Mouse (Mus musculus) macrophage (primary cell): ENCODE data around the gene Atf1. TPM values are rescaled to one million over a fixed set of nuclear protein-coding genes. Genes with fewer than 3 reads are reported as not detected.

Experiments
- H3K27ac ChIP-seq: fragments of 350-480 bp; formaldehyde crosslinking; 2 replicates; pipeline ENCODE4 v1.9.0; 2021
- H3K36me3 ChIP-seq: fragments of 350-480 bp; formaldehyde crosslinking; 2 replicates; pipeline ENCODE4 v1.9.0; 2021; ENCODE audit errors: inconsistent target
- H3K4me3 ChIP-seq: fragments of 350-480 bp; formaldehyde crosslinking; 2 replicates; pipeline ENCODE4 v1.9.0; 2021; ENCODE audit errors: inconsistent target
- H3K79me2 ChIP-seq: fragments of 350-480 bp; formaldehyde crosslinking; 2 replicates; pipeline ENCODE4 v1.9.0; 2021; ENCODE audit errors: inconsistent target
- whole genome bisulfite sequencing: methylation state at CpG from one replicate; pipeline ENCODE4 v1.1.7; 2026; ENCODE audit warnings: inconsistent platforms; ENCODE audit not compliant: missing documents; 5-methylcytosine and 5-hydroxymethylcytosine counted together
- polyA plus RNA-seq: library from polyadenylated mRNA; stranded (reverse); fragments of 250-400 nt; gene quantifications from 3 replicates; pipeline ENCODE4 v1.2.4, GENCODE M21; 2018; ENCODE audit warnings: inconsistent platforms

Gene Atf1
- polyA plus RNA-seq, 1 experiment from 2014 or later: 58.1 TPM

DNA sequence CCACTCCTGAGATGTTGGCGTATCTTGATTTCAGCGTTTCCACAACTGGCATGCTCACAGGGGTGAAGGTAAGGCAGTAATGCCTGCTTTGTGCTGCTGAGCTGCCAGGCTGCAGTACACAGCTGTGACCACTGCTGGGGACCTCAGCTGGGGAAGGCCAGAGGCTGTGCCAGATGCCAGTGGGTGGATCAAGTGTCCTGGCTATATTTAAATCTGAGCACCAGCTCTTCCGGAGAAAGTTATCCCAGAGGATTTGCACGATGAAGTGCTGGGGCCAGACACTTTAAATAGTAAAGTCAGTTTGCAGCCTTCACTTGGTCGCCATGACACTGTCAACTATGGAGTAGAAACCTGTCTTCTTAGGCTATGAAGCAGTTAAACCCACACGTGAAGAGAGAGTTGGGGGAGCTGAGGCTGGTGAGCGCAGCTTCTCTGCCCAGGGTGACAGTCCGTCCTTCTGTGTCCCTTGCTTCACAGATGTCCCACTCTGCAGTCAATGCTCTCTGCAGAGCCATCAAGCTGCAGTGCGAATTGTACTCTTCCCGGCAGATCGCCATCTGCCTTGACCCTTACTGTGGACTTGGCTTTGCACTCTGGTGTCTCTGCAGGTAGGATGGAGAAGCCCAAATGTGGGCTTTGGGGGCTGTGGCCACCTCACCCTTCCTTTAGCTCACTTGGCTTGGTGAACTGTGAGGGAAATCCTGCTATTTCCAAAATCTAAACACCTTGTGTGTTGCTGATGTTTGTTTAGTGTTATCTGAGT is 28.5 kb upstream of the Atf1 start:
- Histone ChIP-seq H3K36me3 (peaks cover 68% of the 10 kb centered on the region), H3K4me3 (no peak overlapping the region), H3K79me2 (no peaks in the 10 kb centered on the region), H3K27ac (no peak overlapping the region)
- WGBS: 98% methylated on average over 11 of the region's 11 CpGs

DNA sequence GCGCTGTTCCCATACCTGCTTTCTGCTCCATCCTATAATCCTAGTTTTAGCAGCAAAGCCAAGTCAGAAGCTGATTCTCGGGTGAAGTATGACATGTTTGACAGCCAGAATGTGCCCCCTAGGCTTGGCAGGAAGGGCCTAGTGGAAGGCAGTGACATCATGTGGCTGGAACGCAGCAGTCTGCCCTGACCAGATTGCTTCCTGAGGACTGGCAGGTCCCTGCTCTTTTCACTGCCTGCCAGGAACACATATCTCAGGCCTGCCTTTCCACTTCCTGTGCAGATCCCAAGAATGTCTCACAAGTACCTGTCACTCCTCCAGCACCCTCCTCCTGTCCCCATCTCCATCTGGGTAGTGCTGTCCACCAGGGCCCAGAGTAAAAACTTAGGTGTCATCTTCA is 27.8 kb upstream of the Atf1 start:
- WGBS: 100% methylated on average over 3 of the region's 3 CpGs
- H3K27ac ChIP-seq: no peak overlapping the region
- H3K79me2 ChIP-seq: no peaks in the 10 kb centered on the region
- no peak overlapping the region for H3K4me3 ChIP-seq
- H3K36me3 ChIP-seq: peaks cover 62% of the 10 kb centered on the region

DNA sequence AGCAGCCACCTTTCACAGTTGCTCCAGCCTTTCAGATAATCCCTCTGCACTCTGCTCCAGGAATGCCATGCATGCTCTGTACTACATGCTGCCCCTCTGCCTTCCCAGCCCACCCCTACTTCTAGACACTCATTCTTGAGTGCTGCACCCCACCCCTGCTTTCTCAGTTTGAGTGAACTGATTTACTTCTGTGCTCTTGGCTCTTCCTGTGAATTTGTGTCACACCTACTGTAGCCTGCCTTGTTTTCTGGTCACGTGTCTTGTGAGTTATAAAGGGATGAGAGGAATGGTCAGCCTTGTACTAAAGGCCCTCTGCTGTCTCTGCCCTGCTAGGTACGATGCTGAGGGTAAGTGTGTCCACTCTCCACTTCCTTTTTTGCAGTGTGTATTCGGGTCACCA is 25.8 kb upstream of the Atf1 start:
- Histone ChIP-seq H3K79me2 (no peaks in the 10 kb centered on the region), H3K36me3 (peaks cover 57% of the 10 kb centered on the region), H3K27ac (no peak overlapping the region), H3K4me3 (no peak overlapping the region)
- 75% methylated on average over 3 of the region's 3 CpGs for WGBS

DNA sequence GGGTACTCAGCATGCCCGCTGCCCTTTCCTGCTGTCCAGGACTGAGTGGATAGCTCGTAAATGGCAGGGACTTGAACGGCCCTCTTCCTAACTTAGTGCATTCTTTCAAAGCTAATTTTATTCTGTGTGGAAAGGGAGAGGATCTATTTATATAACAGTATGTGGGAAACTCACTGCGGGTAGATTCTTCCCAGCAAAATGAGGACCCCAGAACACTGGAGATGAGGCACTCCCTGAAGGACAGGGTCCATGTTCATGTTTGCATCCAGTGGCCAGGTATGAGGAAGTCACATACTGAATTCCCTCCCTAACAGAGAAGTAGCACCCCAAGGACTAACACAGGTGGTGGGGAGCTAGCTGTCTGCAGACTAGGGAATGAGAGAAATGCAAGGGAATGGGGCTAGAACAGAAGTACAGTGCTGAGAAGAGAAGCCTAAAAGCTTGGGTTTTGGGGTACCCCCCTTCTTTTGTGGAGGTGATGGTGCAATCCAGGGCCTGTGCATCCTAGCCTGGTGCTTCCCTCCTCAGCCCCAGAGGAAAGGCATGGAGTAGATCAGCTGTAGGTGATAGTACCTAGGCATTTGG is 25.1 kb upstream of the Atf1 start:
- 89% methylated on average over 4 of the region's 4 CpGs for WGBS
- no peak overlapping the region for H3K27ac ChIP-seq
- no peak overlapping the region for H3K4me3 ChIP-seq
- peaks cover 59% of the 10 kb centered on the region for H3K36me3 ChIP-seq
- no peaks in the 10 kb centered on the region for H3K79me2 ChIP-seq

DNA sequence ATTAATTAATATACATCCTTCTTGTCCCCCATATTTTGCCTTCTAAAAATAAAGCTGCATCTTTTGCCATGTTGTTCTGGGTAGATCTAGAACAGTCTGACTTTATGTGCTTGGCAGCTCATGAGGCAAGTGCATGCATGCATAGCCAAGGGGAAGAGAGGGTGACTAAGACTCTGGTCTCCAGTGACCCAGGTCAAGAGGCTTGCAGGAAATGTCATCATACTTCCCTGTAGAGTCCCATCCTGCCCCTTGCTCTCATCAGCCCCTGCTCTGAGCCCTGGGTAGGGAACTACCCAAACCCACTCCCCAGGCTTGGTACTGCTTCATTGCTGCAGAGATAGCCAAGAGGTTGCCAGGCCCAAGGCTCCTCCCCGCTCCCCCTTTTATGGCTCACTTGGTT is 23.0 kb upstream of the Atf1 start:
- Histone ChIP-seq H3K4me3 (no peak overlapping the region), H3K79me2 (no peaks in the 10 kb centered on the region)
- 45% methylated on average over 1 of the region's 1 CpGs for WGBS

DNA sequence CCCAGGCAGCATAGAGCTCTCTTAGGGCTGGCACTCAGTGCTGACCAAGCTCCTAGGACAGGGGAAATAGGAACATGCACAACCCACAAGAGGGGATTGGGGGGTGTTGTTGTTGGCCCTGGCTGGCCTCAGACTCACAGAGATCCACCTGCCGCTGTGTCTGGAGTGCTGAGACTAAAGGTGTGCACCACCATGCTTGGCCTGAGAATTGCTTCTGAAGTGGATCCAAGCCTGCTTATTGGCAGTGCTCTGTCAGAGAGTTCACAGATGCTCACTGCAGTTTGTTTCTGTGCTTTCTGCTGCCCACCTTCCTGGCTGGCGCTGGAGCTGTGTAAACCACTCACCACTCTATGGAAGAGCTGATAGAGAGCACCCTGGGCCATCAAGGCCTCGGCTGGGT is 17.6 kb upstream of the Atf1 start:
- peaks cover 77% of the 10 kb centered on the region for H3K36me3 ChIP-seq
- WGBS: 97% methylated on average over 3 of the region's 3 CpGs
- H3K79me2 ChIP-seq: no peaks in the 10 kb centered on the region
- no peak overlapping the region for H3K27ac ChIP-seq
- H3K4me3 ChIP-seq: no peak overlapping the region

More for the DNA sequence above, 23.0 kb upstream of the Atf1 start:
- peak overlapping the region; percentile 92 for H3K27ac ChIP-seq
- peaks cover 54% of the 10 kb centered on the region for H3K36me3 ChIP-seq

DNA sequence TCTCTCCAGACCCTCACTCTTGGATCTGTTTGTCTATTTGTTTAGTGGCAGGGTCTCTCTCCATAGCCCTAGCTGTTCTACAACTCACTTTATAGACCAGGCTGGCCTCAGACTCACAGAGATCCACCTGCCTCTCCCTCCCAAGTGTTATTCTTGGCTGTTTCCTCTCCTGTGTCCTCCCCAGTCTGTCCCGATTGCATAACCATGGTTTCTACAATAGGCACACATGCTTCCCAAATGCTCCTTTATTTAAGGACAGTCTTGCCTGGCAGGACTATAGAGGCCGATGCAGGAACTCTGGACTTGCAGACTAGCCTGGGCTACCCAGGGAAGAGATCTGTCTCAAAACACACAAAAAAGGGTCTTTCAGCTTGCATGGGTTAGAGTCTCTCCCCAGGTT is 14.3 kb upstream of the Atf1 start:
- WGBS: 85% methylated on average over 2 of the region's 2 CpGs
- Histone ChIP-seq H3K79me2 (no peaks in the 10 kb centered on the region), H3K4me3 (no peak overlapping the region), H3K27ac (no peak overlapping the region), H3K36me3 (peaks cover 54% of the 10 kb centered on the region)

DNA sequence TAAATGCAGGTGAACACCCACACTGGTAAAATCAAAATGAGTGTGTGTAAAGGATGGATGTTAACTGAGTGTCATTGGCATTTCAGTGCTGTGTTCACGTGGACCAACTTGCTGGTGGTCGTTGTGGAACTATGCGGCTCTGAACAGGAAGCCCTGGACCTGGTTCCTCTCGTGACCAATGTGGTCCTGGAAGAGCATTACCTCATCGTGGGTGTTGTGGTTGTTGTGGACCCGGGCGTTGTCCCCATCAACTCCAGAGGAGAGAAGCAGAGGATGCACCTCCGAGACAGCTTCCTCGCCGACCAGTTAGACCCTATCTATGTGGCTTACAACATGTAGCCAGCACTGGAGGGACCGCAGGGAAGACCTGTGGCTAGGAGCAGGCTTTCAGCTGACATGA is 12.5 kb upstream of the Atf1 start:
- no peak overlapping the region for H3K27ac ChIP-seq
- no peaks in the 10 kb centered on the region for H3K79me2 ChIP-seq
- 26% methylated on average over 11 of the region's 11 CpGs for WGBS
- H3K4me3 ChIP-seq: no peak overlapping the region
- H3K36me3 ChIP-seq: peaks cover 44% of the 10 kb centered on the region

DNA sequence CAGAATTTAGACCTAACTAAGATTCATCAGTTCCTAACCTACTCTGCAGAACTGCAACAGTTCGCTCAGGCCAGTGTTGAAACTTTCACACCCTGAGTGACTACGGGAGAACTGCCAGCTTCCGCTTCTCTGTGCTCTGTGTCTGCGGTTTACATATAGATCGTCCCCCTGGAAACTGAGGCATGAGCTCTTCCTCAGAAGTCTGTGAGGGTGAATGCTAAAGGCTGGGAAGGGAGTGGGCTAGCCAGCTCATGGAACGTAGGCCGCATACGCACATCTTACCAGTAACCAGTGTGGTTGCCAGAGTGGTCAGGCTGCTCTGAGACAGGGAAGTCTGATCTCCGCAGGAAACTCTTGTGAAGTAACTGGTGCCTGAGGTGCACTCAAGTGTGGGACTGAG is 11.4 kb upstream of the Atf1 start:
- H3K79me2 ChIP-seq: no peaks in the 10 kb centered on the region

DNA sequence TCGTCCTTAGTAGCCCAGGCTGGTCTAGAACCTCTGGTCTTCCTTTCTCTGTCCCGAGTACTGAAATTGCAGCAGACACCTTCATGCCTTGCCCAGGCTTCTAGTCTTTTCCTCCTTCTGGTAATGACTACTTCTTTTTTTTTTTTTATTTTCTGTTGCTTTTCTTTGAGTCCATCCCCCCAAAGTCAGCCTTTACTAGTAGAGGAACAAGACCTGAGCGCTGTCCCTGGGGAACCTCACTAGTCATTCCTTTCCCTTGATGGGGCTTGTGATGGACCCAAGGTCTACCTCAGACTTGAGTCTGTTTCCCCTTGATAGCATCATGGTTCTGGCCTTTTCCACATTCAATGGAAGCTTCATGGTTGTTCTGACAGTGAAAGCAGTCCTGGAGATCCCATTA is 9.6 kb upstream of the Atf1 start:
- no peak overlapping the region for H3K27ac ChIP-seq
- peaks cover 15% of the 10 kb centered on the region; the same call in 1 of the 2 replicates for H3K36me3 ChIP-seq
- 96% methylated on average over 3 of the region's 3 CpGs for WGBS
- H3K4me3 ChIP-seq: no peak overlapping the region
- no peaks in the 10 kb centered on the region for H3K79me2 ChIP-seq

More for the DNA sequence above, 11.4 kb upstream of the Atf1 start:
- peaks cover 34% of the 10 kb centered on the region; the same call in 1 of the 2 replicates for H3K36me3 ChIP-seq
- WGBS: 29% methylated on average over 9 of the region's 9 CpGs
- no peak overlapping the region for H3K4me3 ChIP-seq
- peak overlapping the region; percentile 34 for H3K27ac ChIP-seq

DNA sequence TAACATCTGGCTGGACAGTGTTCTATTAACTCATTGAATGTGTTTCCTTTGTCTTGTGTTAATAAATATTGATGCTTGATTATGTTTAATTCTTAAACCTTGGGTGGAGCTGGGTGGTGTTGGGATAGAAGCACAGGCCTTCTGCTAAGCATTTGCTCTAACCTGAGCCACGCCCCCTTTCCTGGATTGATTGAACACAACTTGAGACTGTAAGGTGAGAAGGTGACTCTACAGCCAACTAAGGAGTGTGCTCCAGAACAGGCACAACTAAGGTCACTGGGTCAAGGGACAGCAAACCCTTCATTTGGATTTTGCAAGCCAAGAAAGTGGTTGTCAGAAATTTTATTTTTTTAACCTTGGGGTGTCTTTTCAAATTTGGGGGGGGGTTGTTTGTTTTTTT is 8.2 kb upstream of the Atf1 start:
- no peaks in the 10 kb centered on the region for H3K79me2 ChIP-seq
- no peak overlapping the region for H3K4me3 ChIP-seq
- peaks cover 10% of the 10 kb centered on the region; the same call in 1 of the 2 replicates for H3K36me3 ChIP-seq
- WGBS: 77% methylated on average over 1 of the region's 1 CpGs
- H3K27ac ChIP-seq: no peak overlapping the region

DNA sequence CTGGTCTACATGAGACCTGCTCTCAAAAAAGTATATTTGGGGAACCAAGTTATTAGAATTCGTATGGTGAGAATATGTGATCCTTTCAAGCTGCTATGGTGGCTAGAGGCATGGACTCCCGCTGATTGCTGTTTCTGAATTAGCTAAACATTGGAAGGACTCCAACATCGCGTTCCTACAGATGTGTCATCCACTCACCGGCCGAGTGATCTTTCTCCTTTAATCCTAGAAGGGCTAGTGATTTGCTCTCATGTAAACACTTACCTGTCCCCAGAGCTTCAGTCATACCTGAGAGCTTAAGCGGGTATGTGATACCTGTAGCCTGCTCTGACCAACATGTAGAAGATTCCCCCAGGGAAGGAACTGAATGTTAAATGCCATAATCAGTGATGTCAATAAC is 6.7 kb upstream of the Atf1 start:
- Histone ChIP-seq H3K36me3 (no peaks in the 10 kb centered on the region; the same call in 1 of the 2 replicates), H3K79me2 (no peaks in the 10 kb centered on the region), H3K27ac (no peak overlapping the region), H3K4me3 (no peak overlapping the region)
- 91% methylated on average over 7 of the region's 7 CpGs for WGBS

DNA sequence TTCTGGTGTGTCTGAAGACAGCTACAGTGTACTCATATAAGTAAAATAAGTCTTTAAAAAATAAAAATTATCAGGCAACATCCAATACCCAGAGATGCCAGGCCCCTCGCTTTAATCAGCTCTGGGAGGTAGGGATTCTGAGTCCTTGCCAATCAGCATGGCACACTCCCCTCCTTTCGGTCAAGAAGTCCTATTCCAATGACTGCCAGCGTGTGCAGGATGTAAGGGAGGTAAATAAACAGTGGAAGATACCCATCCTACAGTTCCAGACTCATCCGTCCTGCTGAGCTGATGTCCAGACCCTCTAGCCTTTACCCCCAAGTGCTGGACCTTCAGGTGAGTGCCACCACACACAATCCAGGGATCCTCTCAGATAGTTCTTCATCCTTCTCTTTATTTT is 2.2 kb upstream of the Atf1 start:
- peak overlapping the region; percentile 94; the same call in 1 of the 2 replicates for H3K27ac ChIP-seq
- no peaks in the 10 kb centered on the region for H3K36me3 ChIP-seq
- 100% methylated on average over 4 of the region's 4 CpGs for WGBS
- no peak overlapping the region for H3K4me3 ChIP-seq
- peaks cover 20% of the 10 kb centered on the region for H3K79me2 ChIP-seq

DNA sequence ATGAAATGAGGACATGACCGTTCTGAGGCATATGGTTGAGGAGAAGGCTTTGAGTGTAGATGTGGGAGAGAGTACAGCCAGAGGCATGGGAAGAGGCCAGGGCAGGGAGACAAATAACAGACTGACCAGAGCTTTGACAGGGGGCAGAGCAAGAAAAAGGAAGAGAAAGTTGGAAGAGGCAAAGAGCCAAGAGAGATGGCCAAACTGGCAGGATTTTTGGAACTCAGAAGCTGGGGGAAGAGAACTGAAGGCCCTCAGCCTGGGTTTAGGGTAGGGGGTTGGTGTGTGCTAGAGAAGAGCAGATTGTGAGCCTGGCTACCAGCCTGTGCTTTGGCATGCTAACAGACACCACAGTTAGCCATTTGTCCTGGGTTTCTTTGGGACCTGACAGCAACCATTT is 1.7 kb upstream of the Atf1 start:
- peaks cover 26% of the 10 kb centered on the region for H3K79me2 ChIP-seq
- no peak overlapping the region for H3K4me3 ChIP-seq
- no peaks in the 10 kb centered on the region for H3K36me3 ChIP-seq
- peak overlapping the region; percentile 94 for H3K27ac ChIP-seq
- WGBS: 78% methylated on average over 1 of the region's 1 CpGs

DNA sequence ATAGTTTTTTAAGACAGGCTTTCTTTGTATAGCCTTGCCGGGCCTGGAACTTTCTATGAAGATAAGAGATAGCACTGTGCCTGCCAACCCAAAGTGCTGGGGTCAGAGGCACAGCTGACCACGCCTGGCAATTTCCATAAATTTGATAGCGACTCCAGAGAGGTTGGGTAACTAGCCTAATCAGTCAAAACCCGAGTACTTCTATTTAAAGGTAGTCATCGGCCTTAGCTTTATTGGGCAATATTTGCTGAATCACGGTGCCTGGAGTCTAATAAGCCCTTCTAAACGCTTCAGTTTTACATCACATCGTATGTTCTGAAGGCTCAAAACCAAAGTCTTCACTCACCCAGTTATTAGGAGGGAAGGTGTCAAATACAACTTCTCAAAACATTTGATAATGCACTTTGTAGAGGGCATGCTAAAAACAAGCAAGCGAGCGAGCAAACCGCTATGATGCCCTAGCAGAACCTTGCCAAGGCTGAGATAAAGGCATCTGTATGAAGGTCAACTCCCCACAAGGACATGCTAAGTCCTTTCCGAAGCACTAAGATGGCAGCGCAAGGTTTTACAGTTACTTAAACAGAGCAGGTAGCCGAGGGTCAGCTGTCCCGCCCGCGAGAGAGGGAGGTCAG is 472 bp upstream of the Atf1 start:
- 3% methylated on average over 17 of the region's 17 CpGs for WGBS
- Histone ChIP-seq H3K79me2 (peaks cover 38% of the 10 kb centered on the region), H3K27ac (peak overlapping the region; percentile 94), H3K36me3 (no peaks in the 10 kb centered on the region), H3K4me3 (peak overlapping the region; percentile 72)
